Mouse (Mus musculus) bone marrow macrophage, adult 2 months (primary cell): ENCODE data around the gene Palmd. TPM values are rescaled to one million over a fixed set of nuclear protein-coding genes. Genes with fewer than 3 reads are reported as not detected.

Experiments used
- H3K27ac ChIP-seq: 2 replicates; pipeline ENCODE4 v1.5.1; 2012; ENCODE audit warnings: low read depth, low read length; ENCODE audit not compliant: insufficient read depth
- H3K4me1 ChIP-seq: 2 replicates; pipeline ENCODE4 v1.6.1; 2012; ENCODE audit warnings: low read length; ENCODE audit not compliant: control insufficient read depth, insufficient read depth
- H3K4me3 ChIP-seq: 2 replicates; pipeline ENCODE4 v1.5.1; 2012; ENCODE audit warnings: mild to moderate bottlenecking, low read length, moderate library complexity; ENCODE audit not compliant: insufficient read depth
- CTCF ChIP-seq: IDR thresholded peaks from 2 replicates; pipeline ENCODE4 v1.5.1; 2012; ENCODE audit warnings: low read depth, mild to moderate bottlenecking, low read length, moderate library complexity
- POLR2A ChIP-seq: IDR thresholded peaks from 2 replicates; pipeline ENCODE4 v1.6.1; 2012; ENCODE audit warnings: mild to moderate bottlenecking, low read depth, low read length, borderline replicate concordance
- polyA plus RNA-seq: library from polyadenylated mRNA; stranded (reverse); fragments of >200 nt; gene quantifications from 2 replicates; pipeline ENCODE4 v1.2.4, GENCODE M21; 2012; ENCODE audit not compliant: missing spikeins, insufficient read depth, insufficient read length

Palmd gene
- polyA plus RNA-seq, result 0.24 TPM in 1 of 2 replicates, not detected in the other

DNA sequence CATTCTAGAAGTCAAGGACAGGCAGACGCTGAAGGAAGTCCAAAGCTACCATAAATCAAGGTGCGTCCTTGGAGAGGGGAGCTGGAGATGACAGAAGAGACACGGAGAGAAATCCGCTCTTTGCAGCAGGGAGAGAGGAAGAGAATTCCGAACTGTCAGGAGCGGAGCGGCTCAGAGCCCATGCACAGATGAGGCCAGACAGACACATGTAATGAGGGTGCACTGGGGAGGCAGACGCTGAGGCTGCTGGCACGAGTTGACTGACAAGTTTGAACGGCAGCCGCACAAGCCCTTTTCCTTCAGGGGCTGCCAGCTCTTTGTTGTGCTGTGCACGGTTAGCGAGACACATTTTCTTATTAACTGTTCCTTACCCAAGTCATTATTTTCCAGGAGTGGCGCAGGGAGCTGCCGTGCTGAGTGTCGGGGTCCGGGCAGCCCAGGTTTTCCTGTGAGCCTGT is at the start of gene Palmd:
Gene Palmd, minus strand, starts transcription at position 448 of the 458 bp plus-strand sequence.
- H3K27ac ChIP-seq, result no peak within 1 kb of the TSS
- no peak within 1 kb of the TSS for H3K4me3 ChIP-seq
- no peaks in the 10 kb centered on the region for H3K4me1 ChIP-seq
- TF ChIP-seq POLR2A (no peak), CTCF (no peak)

GRCm38 (mm10) chr3:117010182-117010581 is 41.4 kb upstream of the Palmd start:
- TF ChIP-seq CTCF (no peak), POLR2A (no peak)
- H3K4me1 ChIP-seq, result no peaks in the 10 kb centered on the region
- no peak overlapping the region for H3K27ac ChIP-seq
- H3K4me3 ChIP-seq, result no peak overlapping the region

- H3K4me1 ChIP-seq, result no peaks in the 10 kb centered on the region
- no peak overlapping the region for H3K4me3 ChIP-seq
- TF ChIP-seq POLR2A, result no peak
- TF ChIP-seq CTCF, result no peak
- no peak overlapping the region for H3K27ac ChIP-seq
Observed at GRCm38 (mm10) chr3:117007340-117007739, 38.6 kb upstream of the Palmd start.

GRCm38 (mm10) chr3:117006636-117007035 is 37.8 kb upstream of the Palmd start:
- Histone ChIP-seq H3K4me1 (no peaks in the 10 kb centered on the region), H3K4me3 (no peak overlapping the region), H3K27ac (no peak overlapping the region)
- no peak for TF ChIP-seq CTCF
- TF ChIP-seq POLR2A, result no peak

- no peak for TF ChIP-seq CTCF
- no peak for TF ChIP-seq POLR2A
- no peak overlapping the region for H3K27ac ChIP-seq
- no peaks in the 10 kb centered on the region for H3K4me1 ChIP-seq
- H3K4me3 ChIP-seq, result no peak overlapping the region
Observed at GRCm38 (mm10) chr3:117003379-117003778, 34.6 kb upstream of the Palmd start.

GRCm38 (mm10) chr3:117001686-117002485 is 33.1 kb upstream of the Palmd start:
- TF ChIP-seq POLR2A, result no peak
- TF ChIP-seq CTCF, result no peak
- H3K4me3 ChIP-seq, result no peak overlapping the region
- H3K27ac ChIP-seq, result no peak overlapping the region
- no peaks in the 10 kb centered on the region for H3K4me1 ChIP-seq

DNA sequence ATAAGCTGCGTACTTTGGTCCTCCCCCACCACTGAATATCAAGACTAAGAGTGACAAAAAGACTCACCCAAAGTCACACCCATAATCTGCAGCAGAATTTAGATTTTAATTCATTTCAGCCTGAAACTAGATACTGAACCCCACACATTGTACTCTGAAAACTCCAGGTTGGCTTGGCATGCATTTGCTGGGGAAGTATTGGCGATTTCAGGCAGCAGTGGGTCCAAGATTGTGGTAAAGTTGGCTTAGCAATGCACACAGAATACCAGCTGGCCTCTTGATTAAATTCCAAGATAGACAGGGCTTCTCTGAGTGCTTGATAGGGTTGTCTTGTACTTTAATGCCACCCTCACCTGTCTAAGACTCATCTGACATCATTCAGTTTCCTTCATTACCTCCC is 24.2 kb upstream of the Palmd start:
- no peak overlapping the region for H3K4me3 ChIP-seq
- H3K4me1 ChIP-seq, result no peaks in the 10 kb centered on the region
- TF ChIP-seq POLR2A (no peak), CTCF (no peak)
- H3K27ac ChIP-seq, result no peak overlapping the region

GRCm38 (mm10) chr3:116991180-116991579 is 22.4 kb upstream of the Palmd start:
- Histone ChIP-seq H3K4me3 (no peak overlapping the region), H3K4me1 (no peaks in the 10 kb centered on the region), H3K27ac (no peak overlapping the region)
- TF ChIP-seq POLR2A (no peak), CTCF (no peak)

DNA sequence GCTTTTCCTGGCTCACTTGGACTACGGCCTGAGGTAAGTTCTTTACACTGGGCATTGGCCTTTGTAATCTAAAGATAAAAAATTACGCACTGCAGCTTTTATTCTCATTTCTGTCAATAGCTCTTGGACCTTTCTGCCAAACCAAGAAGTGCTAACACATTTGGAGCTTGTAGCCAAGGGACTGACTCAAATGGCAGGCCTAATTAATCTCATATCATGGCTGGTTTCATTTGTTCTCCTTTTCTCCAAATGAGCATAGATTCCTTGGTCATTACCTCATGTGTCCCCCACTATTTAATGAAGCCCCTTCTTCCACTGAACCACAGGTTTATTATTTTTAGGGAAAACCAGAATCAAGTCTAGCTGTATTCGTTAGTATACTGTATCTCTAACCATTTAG is 19.4 kb upstream of the Palmd start:
- TF ChIP-seq CTCF (no peak), POLR2A (no peak)
- no peak overlapping the region for H3K27ac ChIP-seq
- H3K4me3 ChIP-seq, result no peak overlapping the region
- no peaks in the 10 kb centered on the region for H3K4me1 ChIP-seq

DNA sequence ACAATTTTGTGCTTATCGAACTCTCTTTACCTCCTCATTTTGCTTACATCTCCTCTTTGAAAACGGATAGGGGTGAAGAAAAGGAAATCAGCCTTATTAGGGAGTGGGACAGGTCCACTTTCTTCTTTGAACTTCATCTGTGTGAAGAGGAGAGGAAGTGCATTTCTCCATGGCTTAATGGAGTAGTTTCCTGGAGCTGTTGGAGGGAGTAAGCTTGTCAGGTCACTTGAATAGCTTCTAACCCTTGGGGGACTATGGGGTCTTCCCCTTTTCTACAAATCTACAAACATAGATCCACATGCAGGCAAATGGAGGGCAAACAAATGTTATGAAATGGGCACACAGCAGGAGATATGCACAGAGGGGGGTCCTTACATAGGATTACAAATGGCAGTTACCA is 17.7 kb upstream of the Palmd start:
- H3K27ac ChIP-seq, result no peak overlapping the region
- H3K4me1 ChIP-seq, result no peaks in the 10 kb centered on the region
- no peak overlapping the region for H3K4me3 ChIP-seq
- TF ChIP-seq CTCF, result no peak
- no peak for TF ChIP-seq POLR2A

DNA sequence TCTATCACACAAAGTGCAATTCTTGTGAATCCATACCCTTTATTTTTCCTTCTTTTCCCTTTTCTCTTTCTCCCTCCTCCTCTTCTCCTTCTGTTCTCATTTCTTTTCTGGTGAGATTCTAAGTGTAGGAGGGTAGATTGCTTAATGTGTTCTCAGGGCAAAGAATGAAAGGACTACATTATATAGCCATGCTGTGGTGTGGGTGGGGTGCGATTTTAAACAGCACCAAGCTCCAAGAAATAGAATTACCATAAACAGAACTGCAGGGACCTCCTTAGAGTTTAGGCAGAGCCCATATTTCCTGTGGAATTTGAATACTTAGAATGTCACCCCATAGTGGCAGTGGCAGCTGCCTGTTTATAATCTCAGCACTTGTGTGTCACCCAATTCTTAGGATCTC is 17.0 kb upstream of the Palmd start:
- H3K27ac ChIP-seq, result no peak overlapping the region
- no peaks in the 10 kb centered on the region for H3K4me1 ChIP-seq
- no peak for TF ChIP-seq CTCF
- TF ChIP-seq POLR2A, result no peak
- H3K4me3 ChIP-seq, result no peak overlapping the region
